Mouse (Mus musculus): Measurements from ENCODE around the gene Aqp9.

The Aqp9 gene

DNA sequence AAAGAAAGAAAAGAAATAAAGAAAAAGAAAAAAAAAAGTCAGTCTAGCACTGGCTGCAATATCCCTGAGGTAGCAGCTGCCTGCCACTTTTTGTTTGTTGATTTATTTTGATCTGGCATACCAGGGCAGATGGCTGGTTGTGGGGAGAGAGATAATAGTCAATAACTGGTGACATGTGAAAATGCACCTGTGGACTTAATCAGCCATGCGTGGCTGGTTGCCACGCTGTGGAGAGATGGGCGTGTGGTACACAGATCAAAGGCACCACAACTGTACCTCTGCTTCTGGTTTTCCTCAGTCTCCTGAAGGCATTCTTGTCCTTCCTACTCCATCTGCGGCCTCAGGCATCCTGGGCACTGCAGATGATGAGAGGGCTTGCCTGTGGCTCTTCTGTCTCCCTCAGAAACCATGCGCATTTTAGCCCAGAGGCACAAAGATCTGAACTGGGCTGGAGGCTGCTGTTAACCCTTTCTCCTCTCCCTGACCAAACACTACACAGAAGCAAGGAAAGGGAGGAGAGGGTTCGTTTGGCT lies 103.1 kb downstream of the Aqp9 start:
- DNase-seq: no peak

DNA sequence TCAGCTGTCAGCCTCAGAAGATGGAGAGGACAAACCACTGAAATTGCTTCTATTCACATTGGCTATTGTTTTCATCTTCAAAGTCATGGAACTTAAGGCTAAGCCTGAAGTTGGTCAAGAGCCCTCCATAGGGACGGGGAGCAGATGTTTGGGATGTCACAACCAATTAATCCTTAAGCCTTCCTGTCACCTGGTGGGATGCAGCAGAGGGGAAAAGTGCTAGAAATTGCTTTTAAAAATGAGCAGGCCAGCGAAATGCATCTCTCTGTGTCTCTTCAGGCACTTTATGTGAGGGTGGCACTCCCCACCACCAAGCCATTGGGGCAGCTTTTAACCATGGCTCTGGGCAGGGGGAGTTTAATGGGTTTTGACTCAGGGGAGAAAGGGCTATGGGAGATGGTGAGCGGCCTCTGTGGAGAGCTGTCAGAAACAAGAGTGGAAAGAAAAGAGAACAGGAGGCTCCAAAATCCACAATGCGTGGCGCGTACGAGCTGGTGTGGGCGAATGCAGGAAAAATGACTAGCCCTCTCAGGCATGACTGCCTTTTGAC lies 104.1 kb downstream of the Aqp9 start:
- no peak for DNase-seq

DNA sequence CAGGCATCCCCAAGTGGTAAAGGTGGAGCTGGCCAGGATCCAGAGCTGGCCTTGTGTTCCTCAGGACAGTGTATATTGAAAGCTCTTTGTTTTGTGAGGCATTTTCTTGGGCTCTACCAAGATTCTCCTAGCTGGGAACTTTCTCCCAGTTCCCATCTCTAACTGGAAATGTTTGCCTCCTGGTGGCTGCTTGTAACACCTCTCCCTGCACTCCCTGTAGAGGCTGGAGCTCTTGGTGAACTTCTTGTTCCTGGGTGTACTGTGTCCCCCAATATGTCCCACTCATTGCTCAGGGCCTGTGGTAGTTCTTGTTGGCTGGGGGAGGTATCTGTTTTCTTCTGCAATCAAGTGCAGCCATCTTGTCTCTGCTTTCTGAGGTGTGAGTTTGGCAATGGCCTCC lies 104.9 kb downstream of the Aqp9 start:
- DNase-seq: no peak

DNA sequence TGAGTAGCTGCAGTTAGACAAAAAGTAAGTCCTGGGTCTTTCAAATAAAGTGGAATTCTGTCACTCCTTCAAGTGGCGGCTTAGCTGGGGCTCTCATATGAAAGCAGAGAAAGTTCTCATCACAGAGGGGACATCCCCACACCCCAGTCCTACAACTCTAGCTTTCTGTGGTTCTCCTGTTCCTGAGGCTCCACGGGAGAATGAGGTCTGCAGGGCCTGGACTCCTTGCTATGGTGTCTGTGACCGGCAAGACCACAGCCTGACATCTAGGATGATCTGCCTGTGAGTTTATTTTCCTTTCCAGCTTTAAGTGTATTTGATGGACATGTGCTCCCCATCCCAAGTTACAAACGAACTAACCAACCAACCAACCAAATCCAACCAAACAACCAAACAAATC lies 105.5 kb downstream of the Aqp9 start:
- DNase-seq: no peak

DNA sequence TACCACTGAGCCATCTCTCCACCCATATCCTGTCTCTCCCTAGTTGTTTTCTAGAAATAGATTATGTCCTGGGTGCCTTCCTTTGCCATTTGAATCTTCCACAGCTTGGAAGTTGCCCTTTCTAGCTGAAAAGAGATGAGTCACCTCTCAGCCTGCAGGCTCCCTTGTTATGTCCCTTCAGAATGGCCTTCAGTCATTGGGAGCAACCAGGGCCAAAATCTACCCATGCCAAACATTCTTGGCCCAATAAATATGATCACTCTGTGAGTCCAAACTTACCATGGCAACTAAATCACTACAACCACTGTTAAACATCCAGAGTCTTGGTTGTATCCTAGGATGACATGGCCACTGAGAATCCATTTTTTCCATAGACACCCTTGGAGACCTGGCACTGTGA lies 106.2 kb downstream of the Aqp9 start:
- no peak for DNase-seq
